Mouse (Mus musculus) hindbrain, embryonic 14.5 days (tissue): ENCODE data around the gene Wwox. TPM values are rescaled to one million over a fixed set of nuclear protein-coding genes. Genes with fewer than 3 reads are reported as not detected.
A peak's percentile ranks its signal among the peaks of the same experiment; 100 is the strongest.

Experiments
- ATAC-seq: fragments of 200-750 bp; cut with Nextera tagmentation; 2 replicates; pipeline ENCODE4 v1.8.0; 2017; ENCODE audit warnings: moderate number of reproducible peaks, mild to moderate bottlenecking, moderate TSS enrichment, moderate library complexity; ENCODE audit not compliant: low FRiP score
- DNase-seq: peaks from one replicate; pipeline ENCODE4 v3.0.0-alpha.2; 2015; ENCODE audit warnings: low spot score
- H3K27ac ChIP-seq: fragments of 300-500 bp; sonication (generic); 2 replicates; pipeline ENCODE4 v1.5.1; 2014; ENCODE audit warnings: mild to moderate bottlenecking, moderate library complexity
- H3K27me3 ChIP-seq: fragments of 300-500 bp; sonication (generic); 2 replicates; pipeline ENCODE4 v1.6.1; 2014; ENCODE audit warnings: mild to moderate bottlenecking, low read length, mixed read lengths; ENCODE audit not compliant: control insufficient read depth, insufficient read depth
- H3K36me3 ChIP-seq: fragments of 300-500 bp; sonication (generic); replicated peaks from 2 replicates; pipeline ENCODE4 v1.6.1; 2014; ENCODE audit not compliant: control insufficient read depth, insufficient read depth
- H3K4me1 ChIP-seq: fragments of 300-500 bp; sonication (generic); replicated peaks from 2 replicates; pipeline ENCODE4 v1.6.1; 2014; ENCODE audit warnings: antibody characterized with exemption, low read length, mixed read lengths; ENCODE audit not compliant: control insufficient read depth, insufficient read depth
- H3K4me2 ChIP-seq: fragments of 300-500 bp; sonication (generic); replicated peaks from 2 replicates; pipeline ENCODE4 v1.6.1; 2014; ENCODE audit warnings: mild to moderate bottlenecking, moderate library complexity
- H3K4me3 ChIP-seq: fragments of 300-500 bp; sonication (generic); replicated peaks from 2 replicates; pipeline ENCODE4 v1.5.1; 2014; ENCODE audit warnings: mild to moderate bottlenecking, low read length
- H3K9ac ChIP-seq: fragments of 300-500 bp; sonication (generic); 2 replicates; pipeline ENCODE4 v1.6.1; 2014
- H3K9me3 ChIP-seq: fragments of 300-500 bp; sonication (generic); 2 replicates; pipeline ENCODE4 v1.6.1; 2016; ENCODE audit warnings: low read length; ENCODE audit not compliant: control insufficient read depth
- WGBS: fragments of 180-500 bp; shearing (Covaris S2); extraction: QIAGEN DNeasy Blood & Tissue Kit; methylation state at CpG from one replicate; pipeline ENCODE4 v1.1.7; 2014; 5-methylcytosine and 5-hydroxymethylcytosine counted together
- polyA plus RNA-seq: library from polyadenylated mRNA; unstranded; fragments of >200 nt; fragmentation: Nextera tagmentation; extraction: Ambion mirVana; gene quantifications from 2 replicates; pipeline ENCODE4 v1.2.1, GENCODE M21; 2014

Gene Wwox
- polyA plus RNA-seq, 1 experiment from 2014 or later = 12.7 TPM

DNA sequence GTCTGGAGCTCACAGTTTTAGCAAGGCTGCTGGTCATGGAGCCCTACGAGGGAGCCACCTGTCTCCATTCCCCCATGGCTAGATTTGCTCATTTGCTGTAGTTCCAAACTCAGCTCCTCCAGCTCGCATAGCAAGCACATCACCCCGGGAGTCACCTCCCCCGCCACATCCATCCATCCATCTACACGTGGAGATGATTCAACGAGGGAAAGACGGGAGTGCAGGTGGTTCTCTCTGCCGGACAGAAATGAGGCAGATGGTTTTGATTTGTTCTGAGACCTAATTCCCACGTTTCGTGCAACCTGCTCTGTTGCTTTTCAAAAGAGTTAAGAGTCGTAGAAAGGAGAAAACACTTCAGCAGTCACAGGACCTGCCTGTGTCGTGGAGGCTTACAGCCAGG lies 920.2 kb downstream of the Wwox start:
- no peak overlapping the region for H3K9ac ChIP-seq
- 45% methylated on average over 12 of the region's 12 CpGs for WGBS
- no peak overlapping the region for H3K27ac ChIP-seq
- H3K4me1 ChIP-seq = peaks cover 9% of the 10 kb centered on the region; the same call in 1 of the 2 replicates
- no peaks in the 10 kb centered on the region; the same call in 1 of the 2 replicates for H3K9me3 ChIP-seq
- ATAC-seq = no peak
- H3K4me2 ChIP-seq = no peak overlapping the region
- H3K36me3 ChIP-seq = no peaks in the 10 kb centered on the region
- H3K27me3 ChIP-seq = no peaks in the 10 kb centered on the region
- no peak for DNase-seq
- no peak overlapping the region for H3K4me3 ChIP-seq

DNA sequence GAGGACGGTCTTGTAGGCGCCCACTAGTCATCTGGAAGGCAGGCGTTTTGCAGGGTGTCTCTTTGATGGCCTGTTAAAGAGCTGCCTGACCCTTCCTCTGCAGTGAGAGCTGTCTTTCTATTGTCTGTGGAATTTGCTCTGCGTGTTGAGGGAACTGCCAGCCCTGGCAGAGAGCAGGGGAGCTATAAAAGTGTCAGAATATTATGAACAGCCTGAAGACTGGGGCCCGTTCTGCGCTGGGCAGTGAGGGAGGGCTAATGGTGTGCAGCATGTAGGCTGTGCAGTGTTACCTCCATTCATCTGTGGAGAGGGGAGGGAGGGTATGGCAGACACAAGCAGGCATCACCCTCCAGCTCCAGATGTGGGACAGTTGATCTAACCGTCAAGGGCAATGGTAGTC lies 923.1 kb downstream of the Wwox start:
- Histone ChIP-seq H3K4me1 (peaks cover 9% of the 10 kb centered on the region; the same call in 1 of the 2 replicates), H3K4me3 (no peak overlapping the region), H3K4me2 (no peak overlapping the region), H3K27ac (no peak overlapping the region), H3K9me3 (no peaks in the 10 kb centered on the region), H3K9ac (no peak overlapping the region), H3K27me3 (no peaks in the 10 kb centered on the region), H3K36me3 (no peaks in the 10 kb centered on the region)
- no peak for DNase-seq
- ATAC-seq = no peak
- WGBS = 56% methylated on average over 7 of the region's 7 CpGs

DNA sequence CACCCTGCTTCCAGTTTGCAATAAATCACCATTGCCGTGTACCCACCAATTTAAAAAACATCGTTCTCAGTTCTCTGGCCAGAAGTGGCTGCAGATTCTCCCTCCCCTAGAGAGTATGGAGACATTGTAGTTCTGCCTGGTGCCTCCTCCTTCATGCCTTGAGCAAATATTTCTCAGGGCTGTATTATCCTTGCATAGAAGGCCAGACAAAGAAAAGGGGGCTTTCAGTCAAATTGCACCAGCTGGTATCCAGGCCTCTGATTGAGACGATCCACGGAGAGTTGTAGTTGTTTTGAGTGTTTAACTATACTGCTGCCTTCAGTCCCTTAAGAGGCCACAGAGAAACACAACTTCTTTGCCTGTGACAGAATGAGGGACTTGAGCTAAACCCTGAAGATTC lies 935.5 kb downstream of the Wwox start:
- DNase-seq (no peak), ATAC-seq (no peak)
- no peak overlapping the region for H3K4me3 ChIP-seq
- H3K27me3 ChIP-seq = no peaks in the 10 kb centered on the region
- H3K27ac ChIP-seq = no peak overlapping the region
- 14% methylated on average over 4 of the region's 4 CpGs for WGBS
- no peak overlapping the region for H3K9ac ChIP-seq
- H3K36me3 ChIP-seq = no peaks in the 10 kb centered on the region
- no peak overlapping the region for H3K4me2 ChIP-seq
- H3K4me1 ChIP-seq = peaks cover 12% of the 10 kb centered on the region
- H3K9me3 ChIP-seq = no peaks in the 10 kb centered on the region

DNA sequence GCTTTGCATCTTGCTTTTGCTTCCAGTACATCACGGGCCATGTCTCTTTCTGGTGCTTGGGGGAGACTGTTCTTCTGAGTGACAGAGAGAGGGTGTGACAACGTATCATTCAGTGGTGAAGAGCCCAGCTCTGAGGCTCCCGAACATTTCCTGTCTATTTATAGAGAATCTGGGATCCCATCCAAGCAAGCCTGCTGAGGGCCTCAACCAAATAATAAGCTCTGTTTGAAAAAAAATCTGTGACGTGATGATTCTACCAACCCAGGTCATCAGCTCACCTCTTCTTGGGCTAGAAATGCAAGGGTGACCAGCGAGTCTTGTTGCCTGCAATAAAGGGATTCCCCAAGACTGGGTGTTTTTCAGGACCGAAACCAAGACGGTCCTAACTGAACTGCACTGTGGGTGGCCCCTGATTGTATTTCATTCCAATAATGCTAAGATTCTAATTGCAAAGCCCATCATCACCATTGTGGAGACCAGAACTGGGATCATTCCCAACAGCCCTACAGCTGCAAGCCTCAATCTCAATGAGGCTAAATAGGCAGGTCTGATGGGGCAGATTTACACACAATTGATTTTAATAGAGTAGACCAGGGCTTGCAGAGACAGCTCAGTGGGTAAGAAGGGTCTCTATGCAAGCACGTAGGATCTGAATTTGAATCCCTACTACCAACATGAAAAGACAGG lies 936.0 kb downstream of the Wwox start:
- 57% methylated on average over 8 of the region's 8 CpGs for WGBS

DNA sequence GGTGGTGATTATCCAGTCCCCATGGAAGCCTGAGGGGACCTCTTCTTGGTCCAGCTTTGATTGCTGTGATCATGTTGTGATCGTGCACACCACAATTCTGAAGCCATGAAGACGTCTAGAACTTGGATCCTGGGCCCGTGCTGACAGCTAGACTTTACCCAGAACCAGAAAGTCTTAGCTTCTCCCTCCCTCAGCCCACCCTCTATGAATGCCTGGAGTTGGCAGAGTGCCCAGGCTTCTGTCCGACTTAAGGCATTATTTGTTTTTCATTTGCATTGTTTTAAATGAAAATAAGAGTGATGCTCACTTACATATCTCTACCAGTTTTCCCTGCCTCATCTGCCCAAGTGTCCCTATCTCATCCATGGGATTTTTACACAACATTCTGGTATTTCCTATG lies 937.9 kb downstream of the Wwox start:
- Histone ChIP-seq H3K27ac (no peak overlapping the region), H3K9me3 (no peaks in the 10 kb centered on the region), H3K4me1 (peaks cover 12% of the 10 kb centered on the region), H3K9ac (no peak overlapping the region), H3K4me3 (no peak overlapping the region), H3K27me3 (no peaks in the 10 kb centered on the region), H3K4me2 (no peak overlapping the region), H3K36me3 (no peaks in the 10 kb centered on the region)
- WGBS = 50% methylated on average over 4 of the region's 4 CpGs
- no peak for DNase-seq
- ATAC-seq = no peak

More for the DNA sequence above, 936.0 kb downstream of the Wwox start:
- Histone ChIP-seq H3K36me3 (no peaks in the 10 kb centered on the region), H3K9ac (no peak overlapping the region), H3K4me2 (no peak overlapping the region), H3K4me1 (peaks cover 12% of the 10 kb centered on the region), H3K27ac (no peak overlapping the region), H3K4me3 (no peak overlapping the region), H3K27me3 (no peaks in the 10 kb centered on the region), H3K9me3 (no peaks in the 10 kb centered on the region)
- DNase-seq (peak; percentile 58), ATAC-seq (no peak)

DNA sequence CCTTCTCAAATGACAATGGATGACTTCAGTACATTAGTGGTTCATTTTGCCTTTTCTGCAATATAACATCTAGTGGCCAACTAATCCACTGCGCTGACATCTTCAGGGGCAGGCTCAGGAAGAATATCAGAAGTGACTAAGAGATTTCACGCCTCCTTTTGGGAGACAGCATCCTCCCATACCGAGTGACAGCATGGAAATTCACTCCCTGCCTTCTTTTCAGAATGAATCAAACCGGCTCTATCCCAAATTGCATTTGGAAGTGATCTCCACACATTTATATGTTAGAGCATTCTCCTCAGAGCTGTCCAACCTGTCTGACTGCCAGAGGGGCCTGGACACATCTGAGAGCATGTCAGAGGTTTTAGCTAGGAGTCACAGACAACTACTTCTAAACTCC lies 940.6 kb downstream of the Wwox start:
- no peak overlapping the region for H3K9ac ChIP-seq
- H3K27me3 ChIP-seq = no peaks in the 10 kb centered on the region
- H3K27ac ChIP-seq = no peak overlapping the region
- no peaks in the 10 kb centered on the region for H3K9me3 ChIP-seq
- H3K36me3 ChIP-seq = no peaks in the 10 kb centered on the region
- peaks cover 8% of the 10 kb centered on the region for H3K4me1 ChIP-seq
- WGBS = 67% methylated on average over 4 of the region's 4 CpGs
- no peak overlapping the region for H3K4me3 ChIP-seq
- DNase-seq = no peak
- ATAC-seq = no peak
- H3K4me2 ChIP-seq = no peak overlapping the region

DNA sequence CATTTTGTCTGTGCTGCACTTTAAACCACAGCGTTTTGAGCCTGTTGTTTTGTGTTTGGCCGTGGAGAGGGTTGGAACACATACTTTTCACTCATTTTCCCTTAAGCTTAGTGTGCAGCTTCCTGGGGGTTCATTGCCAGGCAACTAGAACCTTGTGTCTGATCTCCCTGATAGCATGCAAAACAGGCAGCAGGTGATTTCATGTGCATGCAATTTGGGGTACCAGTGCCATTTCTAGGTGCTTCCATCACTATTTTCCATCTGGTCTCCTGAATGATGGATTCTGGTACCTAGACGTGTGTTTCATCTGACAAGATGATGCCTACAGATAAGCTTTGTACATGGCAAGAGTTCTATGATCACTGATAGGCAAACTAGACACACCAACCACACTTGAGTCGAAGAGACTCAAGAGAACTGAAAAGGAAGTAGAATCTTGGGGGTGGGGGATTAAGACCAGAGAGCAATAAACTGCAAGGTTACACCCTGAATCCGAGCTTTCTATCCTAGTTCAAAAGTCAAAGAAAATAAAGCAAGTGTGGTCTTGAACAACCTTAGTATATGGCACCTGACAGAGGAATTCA lies 951.6 kb downstream of the Wwox start:
- no peak for DNase-seq
- Histone ChIP-seq H3K4me2 (no peak overlapping the region), H3K27me3 (no peaks in the 10 kb centered on the region), H3K4me3 (no peak overlapping the region), H3K4me1 (no peaks in the 10 kb centered on the region), H3K27ac (no peak overlapping the region), H3K9me3 (no peaks in the 10 kb centered on the region), H3K9ac (no peak overlapping the region), H3K36me3 (no peaks in the 10 kb centered on the region)
- no peak for ATAC-seq
- 85% methylated on average over 5 of the region's 5 CpGs for WGBS

DNA sequence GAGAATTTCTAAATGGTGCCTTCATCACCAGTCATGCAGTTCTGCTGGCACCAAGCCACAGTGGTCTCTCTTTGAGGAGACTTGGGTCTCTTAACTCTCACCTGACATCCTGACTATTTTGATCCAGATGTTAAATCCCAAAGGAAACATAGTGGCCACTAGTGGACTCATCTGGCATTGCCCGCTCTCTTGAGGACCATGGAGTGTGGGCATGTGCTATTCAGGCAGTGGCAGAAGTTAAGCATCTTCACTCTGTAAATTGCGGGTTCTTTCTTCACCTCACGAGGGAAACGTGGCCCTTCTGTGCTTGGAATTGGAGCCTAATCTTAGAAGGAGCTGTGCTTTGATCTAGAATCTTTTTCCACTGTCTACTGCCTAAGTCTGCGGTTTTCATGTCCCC lies 956.4 kb downstream of the Wwox start:
- H3K4me2 ChIP-seq = no peak overlapping the region
- no peaks in the 10 kb centered on the region for H3K4me1 ChIP-seq
- H3K27ac ChIP-seq = no peak overlapping the region
- H3K36me3 ChIP-seq = no peaks in the 10 kb centered on the region
- no peaks in the 10 kb centered on the region for H3K9me3 ChIP-seq
- ATAC-seq (no peak), DNase-seq (no peak)
- no peak overlapping the region for H3K4me3 ChIP-seq
- 80% methylated on average over 5 of the region's 5 CpGs for WGBS
- H3K27me3 ChIP-seq = no peaks in the 10 kb centered on the region
- no peak overlapping the region for H3K9ac ChIP-seq

DNA sequence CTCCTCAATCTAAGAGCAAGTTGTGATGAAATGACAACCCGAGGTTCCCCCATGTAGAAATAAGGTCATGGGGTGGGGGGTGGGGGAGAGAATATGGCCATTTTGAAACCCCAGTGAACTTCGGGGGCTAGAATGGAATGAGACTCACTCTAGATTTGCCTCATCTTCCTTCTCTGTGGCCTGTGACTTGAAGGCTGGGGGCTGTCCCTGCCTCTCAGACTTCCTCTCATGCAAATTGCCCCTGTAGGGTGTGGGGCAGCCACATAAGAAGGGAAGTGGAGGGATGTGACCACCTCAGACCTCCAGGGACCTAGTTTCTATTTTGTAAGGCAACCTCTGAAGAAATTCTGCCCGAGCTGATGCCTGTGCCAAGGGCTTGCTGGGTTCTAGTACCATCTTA lies 958.5 kb downstream of the Wwox start:
- ATAC-seq (no peak), DNase-seq (no peak)
- WGBS = 90% methylated on average over 3 of the region's 3 CpGs
- Histone ChIP-seq H3K4me2 (no peak overlapping the region), H3K36me3 (no peaks in the 10 kb centered on the region), H3K4me3 (no peak overlapping the region), H3K9me3 (no peaks in the 10 kb centered on the region), H3K4me1 (no peaks in the 10 kb centered on the region), H3K27ac (no peak overlapping the region), H3K27me3 (no peaks in the 10 kb centered on the region), H3K9ac (no peak overlapping the region)
